Mouse (Mus musculus): Measurements from ENCODE around the gene Vmn2r67. TPM values are rescaled to one million over a fixed set of nuclear protein-coding genes. Genes with fewer than 3 reads are reported as not detected.

Vmn2r67 gene
- not detected for polyA plus RNA-seq (2014; fragmentation: Illumina TruSeq; extraction: RNeasy Lipid Tissue Mini Kit (QIAGEN cat#74804); ENCODE audit: low read depth, low replicate concordance)

DNA sequence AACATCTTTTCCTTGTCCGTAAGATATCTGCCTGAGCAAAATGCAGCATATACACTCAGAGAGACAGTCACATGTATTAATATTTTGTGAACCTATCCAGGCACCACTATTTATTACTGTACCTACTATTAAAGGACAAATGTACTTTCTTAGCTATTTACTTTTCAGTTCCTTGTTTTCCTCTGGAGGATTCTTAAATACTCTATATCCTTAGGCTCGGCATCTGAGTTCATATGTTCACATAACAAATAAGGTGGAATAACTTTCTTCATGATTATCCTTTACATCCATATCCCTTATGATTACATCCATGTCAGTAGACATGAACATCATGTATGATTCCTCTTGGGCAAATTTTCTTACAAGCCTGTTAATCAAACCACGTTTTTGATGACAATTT, at the start of gene Vmn2r67:
Vmn2r67 (minus strand) TSS at position 101 of the 400 bp plus-strand sequence.

Other genes starting within 250 kb of the Vmn2r67 start
- not detected for gene Vmn2r65, start 191.9 kb downstream of the Vmn2r67 start, polyA plus RNA-seq (2014; fragmentation: Illumina TruSeq; extraction: RNeasy Lipid Tissue Mini Kit (QIAGEN cat#74804); ENCODE audit: low read depth, low replicate concordance)
- not detected for gene Vmn2r66, start 143.7 kb downstream of the Vmn2r67 start, polyA plus RNA-seq (2014; fragmentation: Illumina TruSeq; extraction: RNeasy Lipid Tissue Mini Kit (QIAGEN cat#74804); ENCODE audit: low read depth, low replicate concordance)
- gene Vmn2r68, start 81.8 kb upstream of the Vmn2r67 start, polyA plus RNA-seq (2014; fragmentation: Illumina TruSeq; extraction: RNeasy Lipid Tissue Mini Kit (QIAGEN cat#74804); ENCODE audit: low read depth, low replicate concordance): not detected

Data from kidney, adult 10 weeks (tissue).